Mouse (Mus musculus) C2C12 (cell line): Measurements from ENCODE around the gene Fry.

ENCODE experiments used
- CEBPB ChIP-seq: IDR thresholded peaks from one replicate; pipeline ENCODE4 v1.6.1; 2011; ENCODE audit warnings: low read depth, mild to moderate bottlenecking, control low read depth, moderate library complexity
- CTCF ChIP-seq: IDR thresholded peaks from one replicate; pipeline ENCODE4 v1.5.1; 2011; ENCODE audit not compliant: control insufficient read depth, insufficient read depth, insufficient read length
- MAX ChIP-seq: IDR thresholded peaks from one replicate; pipeline ENCODE4 v1.6.1; 2011; ENCODE audit warnings: mild to moderate bottlenecking, control low read depth

GRCm38 (mm10) chr5:150525239-150525638, 406.8 kb downstream of the Fry start:
- TF ChIP-seq CTCF (no peak), CEBPB (no peak), MAX (no peak)
